Mouse (Mus musculus) lung, embryonic 16.5 days (tissue): Measurements from ENCODE around the gene Stim2. TPM values are rescaled to one million over a fixed set of nuclear protein-coding genes. Genes with fewer than 3 reads are reported as not detected.

Source experiments
- ATAC-seq: fragments of 200-750 bp; cut with Nextera tagmentation; 2 replicates; pipeline ENCODE4 v1.8.0; 2017; ENCODE audit warnings: low read depth, mild to moderate bottlenecking, moderate library complexity
- H3K27ac ChIP-seq: fragments of 300-500 bp; sonication (generic); 2 replicates; pipeline ENCODE4 v1.5.1; 2014; ENCODE audit warnings: mild to moderate bottlenecking, control low read depth, low read length
- H3K27me3 ChIP-seq: fragments of 300-500 bp; sonication (generic); 2 replicates; pipeline ENCODE4 v1.6.1; 2014; ENCODE audit warnings: low read depth, low read length, mixed read lengths; ENCODE audit not compliant: control insufficient read depth, insufficient read depth
- H3K36me3 ChIP-seq: fragments of 300-500 bp; sonication (generic); 2 replicates; pipeline ENCODE4 v1.6.1; 2014; ENCODE audit warnings: low read length; ENCODE audit not compliant: control insufficient read depth, insufficient read depth
- H3K4me1 ChIP-seq: fragments of 300-500 bp; sonication (generic); replicated peaks from 2 replicates; pipeline ENCODE4 v1.6.1; 2014; ENCODE audit warnings: low read length, mixed read lengths; ENCODE audit not compliant: control insufficient read depth, insufficient read depth
- H3K4me2 ChIP-seq: fragments of 300-500 bp; sonication (generic); 2 replicates; pipeline ENCODE4 v1.6.1; 2014; ENCODE audit warnings: low read depth, low read length, control low read depth
- H3K4me3 ChIP-seq: fragments of 300-500 bp; sonication (generic); 2 replicates; pipeline ENCODE4 v1.5.1; 2014; ENCODE audit warnings: mild to moderate bottlenecking, low read length, control low read depth
- H3K9ac ChIP-seq: fragments of 300-500 bp; sonication (generic); 2 replicates; pipeline ENCODE4 v1.6.1; 2014; ENCODE audit warnings: low read length, control low read depth
- H3K9me3 ChIP-seq: fragments of 300-500 bp; sonication (generic); 2 replicates; pipeline ENCODE4 v1.6.1; 2016; ENCODE audit warnings: low read length; ENCODE audit not compliant: control insufficient read depth
- WGBS: fragments of 180-500 bp; shearing (Covaris S2); extraction: QIAGEN DNeasy Blood & Tissue Kit; methylation state at CpG from one replicate; pipeline ENCODE4 v1.1.7; 2014; 5-methylcytosine and 5-hydroxymethylcytosine counted together
- polyA plus RNA-seq: library from polyadenylated mRNA; unstranded; fragments of >200 nt; fragmentation: Nextera tagmentation; extraction: Ambion mirVana; gene quantifications from 2 replicates; pipeline ENCODE4 v1.2.1, GENCODE M21; 2015

The Stim2 gene
- polyA plus RNA-seq, 1 experiment from 2014 or later, result 15.6 TPM

DNA sequence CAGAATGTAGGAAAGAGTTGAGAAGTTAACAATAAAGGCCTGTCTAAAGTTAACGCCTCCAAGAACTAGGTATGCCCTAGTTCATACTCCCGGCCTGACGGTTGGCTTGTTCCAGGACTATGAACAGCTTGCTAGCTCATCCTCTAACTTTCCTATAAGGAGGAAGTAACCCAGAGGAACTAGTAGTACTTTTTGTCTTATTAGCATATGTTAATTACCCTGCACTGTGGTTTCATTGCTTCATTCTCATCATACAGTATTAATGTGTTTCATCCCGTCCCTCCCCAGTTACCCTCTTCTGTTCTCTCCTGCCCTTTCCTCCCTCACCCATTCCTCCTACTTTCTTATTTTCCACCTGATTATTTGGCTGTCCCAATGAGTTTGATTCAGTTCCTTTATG, 108.4 kb downstream of the Stim2 start:
- Histone ChIP-seq H3K4me1 (peaks cover 2% of the 10 kb centered on the region; the same call in 1 of the 2 replicates), H3K27ac (no peak overlapping the region), H3K4me3 (no peak overlapping the region), H3K27me3 (no peaks in the 10 kb centered on the region), H3K36me3 (peaks cover 7% of the 10 kb centered on the region), H3K4me2 (no peak overlapping the region), H3K9ac (no peak overlapping the region), H3K9me3 (no peaks in the 10 kb centered on the region)
- no peak for ATAC-seq
- 81% methylated on average over 4 of the region's 4 CpGs for WGBS

DNA sequence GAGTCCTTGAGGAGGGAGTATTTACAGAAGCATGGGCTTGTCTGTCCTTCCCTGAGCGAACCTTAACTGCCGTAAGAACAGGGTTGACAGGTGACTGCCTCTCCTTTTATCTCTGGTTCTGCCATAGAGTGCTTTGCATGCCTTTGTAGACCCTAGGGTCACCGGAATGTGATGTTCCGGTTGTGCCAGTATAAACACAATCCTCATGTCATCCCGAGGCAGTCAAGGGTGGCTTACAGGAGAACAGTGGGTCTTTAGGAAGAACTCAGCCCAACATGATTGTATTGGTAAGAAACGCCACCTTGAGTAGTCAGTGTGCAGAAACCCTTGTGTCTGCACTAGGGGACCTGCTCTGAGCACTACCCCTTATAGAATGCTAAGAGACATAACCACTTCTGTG, 108.8 kb downstream of the Stim2 start:
- no peak overlapping the region for H3K4me3 ChIP-seq
- ATAC-seq, result no peak
- peaks cover 7% of the 10 kb centered on the region for H3K36me3 ChIP-seq
- no peaks in the 10 kb centered on the region for H3K9me3 ChIP-seq
- H3K4me1 ChIP-seq, result peaks cover 2% of the 10 kb centered on the region; the same call in 1 of the 2 replicates
- no peak overlapping the region for H3K4me2 ChIP-seq
- H3K27me3 ChIP-seq, result no peaks in the 10 kb centered on the region
- H3K9ac ChIP-seq, result no peak overlapping the region
- 39% methylated on average over 6 of the region's 6 CpGs for WGBS
- no peak overlapping the region for H3K27ac ChIP-seq

DNA sequence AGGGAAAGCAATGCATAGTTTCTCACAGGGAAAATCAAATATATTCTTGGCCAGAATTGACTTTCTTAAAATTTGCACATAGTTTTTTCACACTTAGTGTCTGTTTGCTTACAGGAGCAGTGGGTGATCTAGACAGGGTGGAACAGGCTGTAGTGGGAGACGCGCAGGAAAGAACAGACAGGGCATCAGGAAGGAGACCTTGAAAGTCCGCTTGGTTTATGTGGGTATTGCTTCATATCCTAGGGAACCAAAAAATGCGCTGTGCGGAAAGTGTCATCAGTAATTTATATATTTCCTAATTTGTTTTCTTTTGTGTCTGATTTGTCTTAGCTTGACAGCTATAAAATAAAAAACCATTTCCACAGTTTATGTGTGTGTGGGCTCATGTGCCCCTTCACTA, 110.8 kb downstream of the Stim2 start:
- ATAC-seq, result no peak
- H3K9me3 ChIP-seq, result no peaks in the 10 kb centered on the region
- 78% methylated on average over 5 of the region's 5 CpGs for WGBS
- H3K4me3 ChIP-seq, result no peak overlapping the region
- peaks cover 2% of the 10 kb centered on the region; the same call in 1 of the 2 replicates for H3K4me1 ChIP-seq
- H3K4me2 ChIP-seq, result no peak overlapping the region
- H3K36me3 ChIP-seq, result peaks cover 7% of the 10 kb centered on the region
- H3K27me3 ChIP-seq, result no peaks in the 10 kb centered on the region
- H3K27ac ChIP-seq, result no peak overlapping the region
- no peak overlapping the region for H3K9ac ChIP-seq

DNA sequence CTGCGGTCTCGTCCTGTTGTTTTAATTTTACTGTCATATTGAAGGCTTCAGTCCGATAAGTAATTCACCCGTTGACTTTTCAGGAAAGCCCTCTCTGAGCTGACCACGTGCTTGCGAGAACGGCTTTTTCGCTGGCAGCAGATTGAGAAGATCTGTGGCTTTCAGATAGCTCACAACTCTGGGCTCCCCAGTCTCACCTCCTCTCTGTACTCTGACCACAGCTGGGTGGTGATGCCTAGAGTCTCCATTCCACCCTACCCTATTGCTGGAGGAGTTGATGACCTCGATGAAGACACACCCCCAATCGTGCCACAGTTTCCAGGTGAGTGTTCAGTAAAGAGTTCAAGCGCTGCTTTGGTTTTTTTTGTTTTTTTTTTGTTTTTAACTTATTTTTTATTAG, 112.5 kb downstream of the Stim2 start:
- H3K36me3 ChIP-seq, result 0 out of 2 replicates have a peak, but pooled peaks cover 2% of the 10 kb centered on the region
- no peak overlapping the region for H3K4me3 ChIP-seq
- H3K27me3 ChIP-seq, result no peaks in the 10 kb centered on the region
- H3K4me1 ChIP-seq, result peaks cover 2% of the 10 kb centered on the region; the same call in 1 of the 2 replicates
- no peak overlapping the region for H3K27ac ChIP-seq
- no peak overlapping the region for H3K9ac ChIP-seq
- no peaks in the 10 kb centered on the region for H3K9me3 ChIP-seq
- ATAC-seq, result no peak
- H3K4me2 ChIP-seq, result no peak overlapping the region
- 90% methylated on average over 11 of the region's 11 CpGs for WGBS

DNA sequence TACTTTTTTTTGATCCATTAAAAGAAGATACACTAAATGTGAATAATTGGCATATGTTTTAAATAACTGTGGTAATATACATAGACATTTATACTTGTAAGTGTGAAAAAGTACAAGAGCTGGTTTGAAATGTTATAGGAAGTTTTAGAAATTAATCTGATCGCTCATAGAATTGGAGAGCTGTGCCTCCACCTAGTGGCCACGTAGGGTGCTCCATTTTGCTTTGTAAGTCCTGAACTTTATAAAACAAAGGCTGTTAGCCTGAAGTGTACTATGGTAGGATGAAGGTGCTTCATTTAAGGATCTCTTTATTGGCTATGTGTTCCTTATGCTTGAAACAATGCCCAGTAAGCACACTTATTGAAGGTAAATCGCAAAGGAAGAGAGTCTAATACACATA, 115.0 kb downstream of the Stim2 start:
- 23% methylated on average over 3 of the region's 3 CpGs for WGBS

DNA sequence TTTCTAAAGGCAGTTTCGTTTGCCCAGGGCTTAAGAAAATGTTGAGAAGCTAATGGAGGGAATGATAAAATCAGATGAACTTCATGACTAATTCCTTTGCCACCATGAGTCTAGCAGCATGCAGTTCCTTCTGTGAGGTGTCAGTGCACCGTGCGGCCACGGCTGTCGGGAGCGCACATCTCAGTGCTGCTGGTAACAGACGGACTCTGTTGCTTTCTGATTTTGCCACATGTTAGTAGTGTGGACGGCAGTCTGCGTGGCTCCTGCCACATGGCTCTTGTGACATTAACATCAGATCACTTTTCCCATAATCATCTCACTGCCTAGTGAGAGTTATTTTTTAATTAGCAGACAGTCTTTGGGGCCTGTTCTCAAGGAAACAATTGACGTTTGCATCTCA, 118.2 kb downstream of the Stim2 start:
- ATAC-seq, result no peak
- WGBS, result 87% methylated on average over 10 of the region's 10 CpGs
- no peak overlapping the region for H3K9ac ChIP-seq
- no peak overlapping the region for H3K27ac ChIP-seq
- H3K27me3 ChIP-seq, result no peaks in the 10 kb centered on the region
- no peaks in the 10 kb centered on the region for H3K9me3 ChIP-seq
- H3K4me3 ChIP-seq, result no peak overlapping the region
- no peaks in the 10 kb centered on the region; the same call in 1 of the 2 replicates for H3K36me3 ChIP-seq
- H3K4me1 ChIP-seq, result peaks cover 3% of the 10 kb centered on the region; the same call in 1 of the 2 replicates
- no peak overlapping the region for H3K4me2 ChIP-seq

More for the DNA sequence above, 115.0 kb downstream of the Stim2 start:
- Histone ChIP-seq H3K36me3 (no peaks in the 10 kb centered on the region; the same call in 1 of the 2 replicates), H3K9me3 (no peaks in the 10 kb centered on the region), H3K4me2 (no peak overlapping the region), H3K27ac (no peak overlapping the region), H3K9ac (no peak overlapping the region), H3K4me1 (peaks cover 4% of the 10 kb centered on the region), H3K27me3 (no peaks in the 10 kb centered on the region), H3K4me3 (no peak overlapping the region)
- ATAC-seq, result no peak

DNA sequence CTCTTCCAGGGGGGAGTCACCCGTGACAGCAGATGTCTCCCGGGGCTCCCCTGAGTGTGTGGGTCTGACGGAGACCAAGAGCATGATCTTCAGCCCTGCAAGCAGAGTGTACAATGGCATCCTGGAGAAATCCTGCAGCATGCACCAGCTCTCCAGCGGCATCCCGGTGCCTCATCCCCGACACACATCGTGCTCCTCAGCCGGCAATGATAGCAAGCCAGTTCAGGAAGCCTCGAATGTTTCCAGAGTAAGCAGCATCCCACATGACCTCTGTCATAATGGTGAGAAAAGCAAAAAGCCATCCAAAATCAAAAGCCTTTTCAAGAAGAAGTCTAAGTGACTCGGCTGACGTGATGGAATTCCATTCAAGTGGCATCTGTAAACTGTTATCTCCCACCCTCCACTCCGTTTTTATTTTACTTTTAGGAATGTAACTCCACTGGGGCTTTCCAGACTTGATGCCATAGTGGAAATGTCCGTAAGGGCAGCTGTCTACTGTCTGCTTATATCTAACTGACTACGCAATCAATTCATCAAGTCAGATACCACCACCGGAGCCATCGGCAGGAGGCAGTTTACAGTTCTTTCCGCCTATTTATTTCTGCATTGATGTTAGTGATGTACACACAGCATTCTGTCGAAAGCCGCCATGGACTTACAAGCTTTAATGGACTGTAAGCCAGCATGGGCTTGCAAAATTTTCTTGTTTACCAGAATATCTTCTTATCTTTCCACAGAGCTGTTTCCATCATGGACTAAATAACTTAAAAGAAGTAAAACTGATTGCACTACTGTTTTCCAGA, 120.3 kb downstream of the Stim2 start:
- H3K27me3 ChIP-seq, result no peaks in the 10 kb centered on the region
- H3K9ac ChIP-seq, result no peak overlapping the region
- no peak overlapping the region for H3K27ac ChIP-seq
- H3K9me3 ChIP-seq, result no peaks in the 10 kb centered on the region
- ATAC-seq, result peak; percentile 75
- no peaks in the 10 kb centered on the region; the same call in 1 of the 2 replicates for H3K36me3 ChIP-seq
- H3K4me3 ChIP-seq, result no peak overlapping the region
- no peak overlapping the region for H3K4me2 ChIP-seq
- H3K4me1 ChIP-seq, result peaks cover 3% of the 10 kb centered on the region; the same call in 1 of the 2 replicates
- 51% methylated on average over 19 of the region's 19 CpGs for WGBS

DNA sequence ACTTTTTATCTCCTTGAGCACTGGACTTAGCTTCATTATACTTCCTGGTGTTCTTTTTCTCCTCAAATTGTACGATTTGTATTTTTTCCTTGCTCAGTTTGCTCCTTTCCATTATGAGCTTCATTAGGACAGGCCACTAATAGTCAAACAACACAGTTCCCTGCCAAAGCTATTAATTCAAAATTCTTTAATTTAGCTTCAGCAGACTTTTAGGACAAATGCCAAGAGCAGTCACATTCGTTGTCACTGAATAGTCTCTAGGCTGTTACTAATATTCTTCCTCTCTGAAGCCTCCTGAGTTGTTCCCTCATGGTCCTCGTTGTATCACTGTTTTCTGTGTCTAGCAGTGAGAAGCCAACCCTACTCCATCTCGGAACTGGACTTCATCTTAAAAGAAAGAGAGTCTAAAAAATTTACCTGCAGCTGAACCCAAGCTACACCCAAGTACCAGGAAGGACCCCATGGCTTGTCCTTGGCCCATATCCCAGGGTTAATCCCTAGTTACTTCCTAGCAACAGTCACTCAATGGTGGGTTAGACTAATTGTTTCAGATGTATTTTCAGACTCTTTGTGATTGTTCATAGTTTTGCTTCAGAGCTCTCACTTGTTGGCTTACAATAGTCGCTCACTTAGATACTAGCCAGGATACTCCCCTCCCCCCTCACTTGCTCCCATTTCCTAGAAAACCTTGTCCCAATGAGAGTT, 149.9 kb downstream of the Stim2 start:
- no peak overlapping the region for H3K4me3 ChIP-seq
- 72% methylated on average over 5 of the region's 5 CpGs for WGBS
- no peak for ATAC-seq

DNA sequence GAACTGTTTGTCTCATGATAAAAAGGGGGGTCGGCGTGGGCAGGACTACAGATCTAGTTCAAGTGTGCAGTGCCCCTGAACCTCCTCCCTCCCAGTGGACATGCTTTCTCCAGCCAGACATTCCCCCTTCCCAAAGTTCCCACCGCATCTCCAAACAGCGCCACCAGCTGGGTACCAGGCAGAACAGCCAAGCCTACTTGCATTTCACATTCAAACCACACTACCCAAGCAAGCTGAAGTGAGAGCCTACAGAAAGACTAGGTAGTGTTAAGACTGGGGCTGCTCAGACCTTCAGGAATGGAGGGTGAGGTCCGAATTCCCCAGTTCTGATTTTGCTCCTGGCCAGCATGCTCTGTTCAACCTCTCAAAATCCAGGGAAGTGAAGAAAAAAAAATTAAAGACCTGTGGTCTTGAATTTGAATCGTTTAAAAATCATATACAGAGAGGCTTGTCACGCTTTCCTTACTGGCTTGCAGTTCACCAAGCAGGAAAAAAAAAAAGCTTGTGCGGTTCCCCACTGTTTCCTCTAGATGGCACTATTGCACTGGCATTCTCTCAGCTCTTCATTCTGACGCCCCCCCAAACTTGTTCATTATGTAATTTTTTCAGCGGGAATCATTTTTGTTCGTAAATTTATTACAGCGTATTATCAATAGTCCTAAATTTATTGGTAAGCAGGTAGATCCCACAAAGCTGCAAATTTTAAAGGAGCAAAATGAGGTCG, 156.4 kb downstream of the Stim2 start:
- no peak overlapping the region for H3K27ac ChIP-seq
- no peak overlapping the region for H3K9ac ChIP-seq
- no peaks in the 10 kb centered on the region for H3K27me3 ChIP-seq
- ATAC-seq, result no peak
- H3K4me1 ChIP-seq, result peaks cover 10% of the 10 kb centered on the region
- H3K4me3 ChIP-seq, result peak overlapping the region; percentile 15; the same call in 1 of the 2 replicates
- peak overlapping the region; percentile 45 for H3K4me2 ChIP-seq
- WGBS, result 23% methylated on average over 13 of the region's 13 CpGs
- H3K9me3 ChIP-seq, result no peaks in the 10 kb centered on the region
- H3K36me3 ChIP-seq, result no peaks in the 10 kb centered on the region

More for the DNA sequence above, 149.9 kb downstream of the Stim2 start:
- H3K9me3 ChIP-seq, result no peaks in the 10 kb centered on the region
- no peaks in the 10 kb centered on the region for H3K27me3 ChIP-seq
- no peak overlapping the region for H3K27ac ChIP-seq
- no peaks in the 10 kb centered on the region for H3K4me1 ChIP-seq
- no peak overlapping the region for H3K4me2 ChIP-seq
- H3K9ac ChIP-seq, result no peak overlapping the region
- no peaks in the 10 kb centered on the region for H3K36me3 ChIP-seq
